Mouse (Mus musculus): ENCODE measurements at regions not wholly inside any gene's neighbourhood (a gene's known extent, or its start where the extent isn't known, plus 50 kb on each side); places are given as distances from the start of the nearest gene placed in this dataset.

DNA sequence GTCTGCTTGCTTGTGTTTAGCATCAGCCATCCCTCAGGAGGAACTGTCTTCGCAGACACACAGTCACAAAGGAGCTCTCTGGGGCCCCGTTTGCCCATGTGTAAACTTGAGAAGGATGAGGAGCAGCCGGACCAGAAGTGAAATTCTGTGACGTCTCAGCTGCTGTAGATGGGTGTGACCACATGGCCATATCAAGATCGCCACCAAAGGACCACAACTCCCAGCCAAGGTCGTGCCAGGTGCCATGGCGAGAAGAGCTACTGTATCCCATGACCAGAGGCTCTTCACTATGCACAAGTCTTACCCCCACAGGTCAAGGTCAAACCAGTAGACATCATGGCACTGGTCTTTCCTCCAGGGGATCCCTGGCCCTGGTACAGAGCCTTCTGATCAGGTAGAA is 64.9 kb upstream of the Gpc1 start:
- no peak for DNase-seq (ENCODE audit: low spot score)
- H3K4me3 ChIP-seq (ENCODE audit: low read depth, low read length), result no peak overlapping the region
- no peaks in the 10 kb centered on the region for H3K4me1 ChIP-seq (replicated peaks; ENCODE audit: control insufficient read depth, insufficient read depth, low read length)
- H3K9me3 ChIP-seq (ENCODE audit: control insufficient read depth, low read length), result no peaks in the 10 kb centered on the region
- no peaks in the 10 kb centered on the region for H3K36me3 ChIP-seq (ENCODE audit: control insufficient read depth, insufficient read depth, low read length)
- no peak overlapping the region for H3K4me2 ChIP-seq (replicated peaks; ENCODE audit: low read depth, low read length)
- H3K27ac ChIP-seq (ENCODE audit: low read depth, low read length), result no peak overlapping the region
- H3K27me3 ChIP-seq (ENCODE audit: control insufficient read depth, insufficient read depth, low read length), result no peaks in the 10 kb centered on the region
- 85% methylated on average over 7 of the region's 7 CpGs for WGBS
- no peak overlapping the region for H3K9ac ChIP-seq (ENCODE audit: low read depth, low read length)
- ATAC-seq (ENCODE audit: low FRiP score), result no peak

DNA sequence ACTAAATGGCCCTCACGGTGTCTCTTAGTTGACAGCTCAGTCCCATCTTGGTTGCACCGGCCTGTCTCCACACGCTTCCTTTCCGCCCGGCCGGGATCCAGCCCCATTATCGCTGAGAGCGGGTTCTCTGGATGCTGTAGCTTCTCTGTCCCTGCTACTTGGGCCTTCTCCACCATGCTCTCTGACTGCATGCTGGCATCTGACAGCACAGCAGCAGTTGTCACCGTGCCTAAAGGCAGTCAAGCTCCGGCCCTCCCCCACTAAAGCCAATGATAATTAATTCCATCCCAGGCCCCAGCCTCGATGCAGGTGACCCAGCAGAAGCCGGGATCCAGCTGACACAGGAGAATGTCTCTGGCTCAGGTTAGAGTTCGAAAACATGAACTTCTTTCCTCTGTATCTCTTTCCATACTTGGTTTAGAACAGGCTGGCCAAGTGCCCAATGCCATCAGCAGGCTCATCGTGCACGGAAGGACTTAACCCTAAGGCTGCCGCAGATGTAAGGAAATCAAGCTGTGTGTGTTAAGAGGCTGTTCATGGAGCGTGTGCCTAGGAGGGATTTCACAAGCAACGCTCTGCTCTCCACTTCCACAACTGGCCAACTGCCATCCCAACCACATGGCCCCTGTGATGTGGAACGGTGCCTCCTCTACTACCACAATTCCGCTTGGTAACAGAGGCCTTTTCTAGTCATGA is 76.5 kb upstream of the Gpc1 start:
- Histone ChIP-seq H3K9me3 (ENCODE audit: control insufficient read depth, low read length) (no peaks in the 10 kb centered on the region), H3K4me3 (ENCODE audit: low read depth, low read length) (no peak overlapping the region), H3K36me3 (ENCODE audit: control insufficient read depth, insufficient read depth, low read length) (no peaks in the 10 kb centered on the region), H3K4me1 (replicated peaks; ENCODE audit: control insufficient read depth, insufficient read depth, low read length) (no peaks in the 10 kb centered on the region), H3K27me3 (ENCODE audit: control insufficient read depth, insufficient read depth, low read length) (no peaks in the 10 kb centered on the region), H3K9ac (ENCODE audit: low read depth, low read length) (no peak overlapping the region), H3K27ac (ENCODE audit: low read depth, low read length) (no peak overlapping the region), H3K4me2 (replicated peaks; ENCODE audit: low read depth, low read length) (no peak overlapping the region)
- 71% methylated on average over 20 of the region's 20 CpGs for WGBS
- DNase-seq (ENCODE audit: low spot score) (no peak), ATAC-seq (ENCODE audit: low FRiP score) (no peak)

GRCm38 (mm10) chr1:92751700-92752136 is 79.7 kb upstream of the Gpc1 start:
- 73% methylated on average over 4 of the region's 4 CpGs for WGBS
- no peak overlapping the region for H3K9ac ChIP-seq (ENCODE audit: low read depth, low read length)
- no peak overlapping the region for H3K4me3 ChIP-seq (ENCODE audit: low read depth, low read length)
- no peaks in the 10 kb centered on the region for H3K9me3 ChIP-seq (ENCODE audit: control insufficient read depth, low read length)
- no peaks in the 10 kb centered on the region for H3K27me3 ChIP-seq (ENCODE audit: control insufficient read depth, insufficient read depth, low read length)
- H3K36me3 ChIP-seq (ENCODE audit: control insufficient read depth, insufficient read depth, low read length), result no peaks in the 10 kb centered on the region
- H3K27ac ChIP-seq (ENCODE audit: low read depth, low read length), result no peak overlapping the region
- H3K4me1 ChIP-seq (replicated peaks; ENCODE audit: control insufficient read depth, insufficient read depth, low read length), result no peaks in the 10 kb centered on the region
- DNase-seq (ENCODE audit: low spot score) (no peak), ATAC-seq (ENCODE audit: low FRiP score) (no peak)
- H3K4me2 ChIP-seq (replicated peaks; ENCODE audit: low read depth, low read length), result no peak overlapping the region

DNA sequence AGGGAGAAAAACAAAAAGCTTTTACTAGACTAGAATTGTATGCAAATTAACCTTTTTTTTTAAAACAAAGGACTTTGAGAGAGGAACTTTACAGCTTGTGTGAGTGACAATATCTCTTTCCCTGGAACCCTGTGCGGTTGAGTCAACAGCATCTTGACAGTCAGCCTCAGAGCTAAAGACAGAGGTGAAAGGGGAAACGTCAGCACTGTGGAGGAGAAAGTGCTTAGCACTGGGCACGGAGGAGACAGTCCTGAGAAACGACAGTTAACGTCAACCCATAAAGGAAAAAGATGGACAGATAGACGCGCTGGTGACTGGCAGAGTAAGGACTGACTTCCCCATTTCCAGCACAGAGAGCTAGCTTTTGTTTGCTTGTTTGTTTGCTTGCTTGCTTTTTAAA is 82.0 kb upstream of the Gpc1 start:
- H3K27ac ChIP-seq (ENCODE audit: low read depth, low read length), result no peak overlapping the region
- H3K4me2 ChIP-seq (replicated peaks; ENCODE audit: low read depth, low read length), result no peak overlapping the region
- WGBS, result 67% methylated on average over 7 of the region's 7 CpGs

GRCm38 (mm10) chr1:92745284-92745683 is 86.2 kb upstream of the Gpc1 start:
- Histone ChIP-seq H3K9me3 (ENCODE audit: control insufficient read depth, low read length) (no peaks in the 10 kb centered on the region), H3K4me3 (ENCODE audit: low read depth, low read length) (no peak overlapping the region), H3K4me1 (replicated peaks; ENCODE audit: control insufficient read depth, insufficient read depth, low read length) (no peaks in the 10 kb centered on the region), H3K9ac (ENCODE audit: low read depth, low read length) (no peak overlapping the region), H3K4me2 (replicated peaks; ENCODE audit: low read depth, low read length) (no peak overlapping the region), H3K36me3 (ENCODE audit: control insufficient read depth, insufficient read depth, low read length) (no peaks in the 10 kb centered on the region), H3K27ac (ENCODE audit: low read depth, low read length) (no peak overlapping the region), H3K27me3 (ENCODE audit: control insufficient read depth, insufficient read depth, low read length) (no peaks in the 10 kb centered on the region)
- no peak for DNase-seq (ENCODE audit: low spot score)
- ATAC-seq (ENCODE audit: low FRiP score), result no peak
- 83% methylated on average over 5 of the region's 5 CpGs for WGBS

More for the DNA sequence above, 82.0 kb upstream of the Gpc1 start:
- Histone ChIP-seq H3K36me3 (ENCODE audit: control insufficient read depth, insufficient read depth, low read length) (no peaks in the 10 kb centered on the region), H3K9me3 (ENCODE audit: control insufficient read depth, low read length) (no peaks in the 10 kb centered on the region), H3K9ac (ENCODE audit: low read depth, low read length) (no peak overlapping the region), H3K27me3 (ENCODE audit: control insufficient read depth, insufficient read depth, low read length) (no peaks in the 10 kb centered on the region), H3K4me1 (replicated peaks; ENCODE audit: control insufficient read depth, insufficient read depth, low read length) (no peaks in the 10 kb centered on the region), H3K4me3 (ENCODE audit: low read depth, low read length) (no peak overlapping the region)
- ATAC-seq (ENCODE audit: low FRiP score) (no peak), DNase-seq (ENCODE audit: low spot score) (no peak)

- no peak for ATAC-seq (ENCODE audit: low FRiP score)
- no peaks in the 10 kb centered on the region for H3K27me3 ChIP-seq (ENCODE audit: control insufficient read depth, insufficient read depth, low read length)
- H3K9me3 ChIP-seq (ENCODE audit: control insufficient read depth, low read length), result no peaks in the 10 kb centered on the region
- no peak overlapping the region for H3K27ac ChIP-seq (ENCODE audit: low read depth, low read length)
- H3K36me3 ChIP-seq (ENCODE audit: control insufficient read depth, insufficient read depth, low read length), result no peaks in the 10 kb centered on the region
- H3K9ac ChIP-seq (ENCODE audit: low read depth, low read length), result no peak overlapping the region
- H3K4me3 ChIP-seq (ENCODE audit: low read depth, low read length), result no peak overlapping the region
- no peak for DNase-seq (ENCODE audit: low spot score)
- H3K4me2 ChIP-seq (replicated peaks; ENCODE audit: low read depth, low read length), result no peak overlapping the region
- H3K4me1 ChIP-seq (replicated peaks; ENCODE audit: control insufficient read depth, insufficient read depth, low read length), result no peaks in the 10 kb centered on the region
- 87% methylated on average over 9 of the region's 9 CpGs for WGBS
Observed at GRCm38 (mm10) chr1:92744528-92745241, 86.8 kb upstream of the Gpc1 start.

DNA sequence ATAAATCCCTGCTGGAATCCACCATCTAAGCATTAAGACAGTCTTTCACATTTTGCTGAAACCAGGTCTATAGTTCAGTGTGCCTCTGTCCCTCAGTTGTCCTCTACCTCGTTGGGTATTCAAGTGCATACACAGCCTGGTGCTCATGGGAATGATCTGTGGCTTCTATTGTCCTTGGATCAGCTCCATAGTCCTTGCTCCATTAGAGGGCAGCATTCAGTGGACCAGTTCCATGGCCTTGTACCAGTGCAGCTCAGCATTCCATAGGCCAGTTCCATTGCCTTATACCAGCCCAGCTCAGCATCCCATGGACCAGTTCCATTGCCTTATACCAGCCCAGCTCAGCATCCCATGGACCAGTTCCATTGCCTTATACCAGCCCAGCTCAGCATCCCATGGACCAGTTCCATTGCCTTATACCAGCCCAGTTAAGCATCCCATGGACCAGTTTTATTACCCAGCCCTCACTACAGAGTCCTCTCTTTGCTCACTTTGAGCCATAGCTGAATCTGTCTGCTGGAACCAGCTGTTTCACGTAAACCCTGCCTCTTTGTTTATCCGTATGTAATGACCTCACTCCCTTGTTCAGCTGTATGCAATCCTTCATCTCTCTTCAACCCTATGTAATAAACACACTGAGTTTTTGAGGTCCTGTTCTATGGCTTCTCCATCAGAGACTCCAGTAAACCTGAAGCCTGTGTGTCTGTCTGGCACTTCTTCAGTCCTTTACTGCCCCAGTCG is 88.4 kb upstream of the Gpc1 start:
- no peaks in the 10 kb centered on the region for H3K27me3 ChIP-seq (ENCODE audit: control insufficient read depth, insufficient read depth, low read length)
- ATAC-seq (ENCODE audit: low FRiP score), result no peak
- WGBS, result 74% methylated on average over 4 of the region's 4 CpGs

DNA sequence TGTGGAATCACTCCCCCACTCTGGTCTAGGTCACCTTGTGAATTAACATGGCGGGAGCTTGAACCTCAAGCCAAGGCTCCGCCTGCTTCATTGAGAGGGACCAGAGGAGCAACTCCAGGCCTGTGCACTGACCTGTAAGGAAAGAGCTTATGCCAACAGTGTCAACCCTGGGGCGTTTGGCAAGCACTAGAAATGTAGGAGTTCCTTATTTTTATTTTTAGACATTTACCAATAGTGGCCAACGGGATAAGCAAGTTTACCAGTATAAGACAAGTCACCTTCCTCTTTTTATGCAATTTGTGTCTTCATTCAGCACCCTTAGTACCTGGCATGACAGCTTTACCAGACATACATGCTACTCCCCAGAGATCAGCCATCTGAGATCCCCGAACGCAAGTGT is 89.1 kb upstream of the Gpc1 start:
- H3K4me2 ChIP-seq (replicated peaks; ENCODE audit: low read depth, low read length), result no peak overlapping the region
- ATAC-seq (ENCODE audit: low FRiP score) (no peak), DNase-seq (ENCODE audit: low spot score) (no peak)
- H3K4me3 ChIP-seq (ENCODE audit: low read depth, low read length), result no peak overlapping the region
- H3K9me3 ChIP-seq (ENCODE audit: control insufficient read depth, low read length), result no peaks in the 10 kb centered on the region
- no peaks in the 10 kb centered on the region for H3K36me3 ChIP-seq (ENCODE audit: control insufficient read depth, insufficient read depth, low read length)
- WGBS, result 81% methylated on average over 6 of the region's 6 CpGs
- H3K4me1 ChIP-seq (replicated peaks; ENCODE audit: control insufficient read depth, insufficient read depth, low read length), result no peaks in the 10 kb centered on the region
- H3K27ac ChIP-seq (ENCODE audit: low read depth, low read length), result no peak overlapping the region
- no peak overlapping the region for H3K9ac ChIP-seq (ENCODE audit: low read depth, low read length)
- H3K27me3 ChIP-seq (ENCODE audit: control insufficient read depth, insufficient read depth, low read length), result no peaks in the 10 kb centered on the region

More for the DNA sequence above, 88.4 kb upstream of the Gpc1 start:
- H3K4me2 ChIP-seq (replicated peaks; ENCODE audit: low read depth, low read length), result no peak overlapping the region
- no peaks in the 10 kb centered on the region for H3K9me3 ChIP-seq (ENCODE audit: control insufficient read depth, low read length)
- H3K4me3 ChIP-seq (ENCODE audit: low read depth, low read length), result no peak overlapping the region
- DNase-seq (ENCODE audit: low spot score), result no peak
- no peak overlapping the region for H3K27ac ChIP-seq (ENCODE audit: low read depth, low read length)
- H3K9ac ChIP-seq (ENCODE audit: low read depth, low read length), result no peak overlapping the region
- no peaks in the 10 kb centered on the region for H3K4me1 ChIP-seq (replicated peaks; ENCODE audit: control insufficient read depth, insufficient read depth, low read length)
- no peaks in the 10 kb centered on the region for H3K36me3 ChIP-seq (ENCODE audit: control insufficient read depth, insufficient read depth, low read length)
